Mouse (Mus musculus) forebrain, embryonic 14.5 days (tissue): ENCODE data around the gene Coa6. TPM values are rescaled to one million over a fixed set of nuclear protein-coding genes. Genes with fewer than 3 reads are reported as not detected.
A peak's percentile ranks its signal among the peaks of the same experiment; 100 is the strongest.

Experiments used
- ATAC-seq: fragments of 200-750 bp; cut with Nextera tagmentation; 2 replicates; pipeline ENCODE4 v1.8.0; 2017; ENCODE audit warnings: mild to moderate bottlenecking, moderate library complexity
- DNase-seq: peaks from one replicate; pipeline ENCODE4 v3.0.0-alpha.2; 2015; ENCODE audit warnings: low spot score
- H3K27ac ChIP-seq: fragments of 300-500 bp; sonication (generic); 2 replicates; pipeline ENCODE4 v1.5.1; 2014; ENCODE audit warnings: low read depth, mild to moderate bottlenecking, control low read depth, low read length, moderate library complexity
- H3K27me3 ChIP-seq: fragments of 300-500 bp; sonication (generic); replicated peaks from 2 replicates; pipeline ENCODE4 v1.6.1; 2014; ENCODE audit warnings: low read length, control low read depth, mixed read lengths; ENCODE audit not compliant: control insufficient read depth, insufficient read depth
- H3K36me3 ChIP-seq: fragments of 300-500 bp; sonication (generic); 2 replicates; pipeline ENCODE4 v1.6.1; 2014; ENCODE audit warnings: low read length, control low read depth; ENCODE audit not compliant: control insufficient read depth, insufficient read depth
- H3K4me1 ChIP-seq: fragments of 300-500 bp; sonication (generic); 2 replicates; pipeline ENCODE4 v1.6.1; 2014; ENCODE audit warnings: antibody characterized with exemption, low read length, control low read depth; ENCODE audit not compliant: control insufficient read depth, insufficient read depth
- H3K4me2 ChIP-seq: fragments of 300-500 bp; sonication (generic); 2 replicates; pipeline ENCODE4 v1.6.1; 2014; ENCODE audit warnings: mild to moderate bottlenecking, control low read depth, low read length
- H3K4me3 ChIP-seq: fragments of 300-500 bp; sonication (generic); 2 replicates; pipeline ENCODE4 v1.5.1; 2014; ENCODE audit warnings: low read depth, low read length, control low read depth
- H3K9ac ChIP-seq: fragments of 300-500 bp; sonication (generic); 2 replicates; pipeline ENCODE4 v1.6.1; 2014; ENCODE audit warnings: mild to moderate bottlenecking, low read length, control low read depth, moderate library complexity
- H3K9me3 ChIP-seq: fragments of 300-500 bp; sonication (generic); replicated peaks from 2 replicates; pipeline ENCODE4 v1.6.1; 2016; ENCODE audit warnings: low read length, control low read depth, mixed read lengths; ENCODE audit not compliant: control insufficient read depth
- WGBS: fragments of 180-500 bp; shearing (Covaris S2); extraction: QIAGEN DNeasy Blood & Tissue Kit; methylation state at CpG from one replicate; pipeline ENCODE4 v1.1.7; 2014; 5-methylcytosine and 5-hydroxymethylcytosine counted together
- polyA plus RNA-seq: library from polyadenylated mRNA; unstranded; fragments of >200 nt; fragmentation: Nextera tagmentation; extraction: Ambion mirVana; gene quantifications from 2 replicates; pipeline ENCODE4 v1.2.1, GENCODE M21; 2014

Gene Coa6
- polyA plus RNA-seq, 1 experiment from 2014 or later, result 48.8 TPM

DNA sequence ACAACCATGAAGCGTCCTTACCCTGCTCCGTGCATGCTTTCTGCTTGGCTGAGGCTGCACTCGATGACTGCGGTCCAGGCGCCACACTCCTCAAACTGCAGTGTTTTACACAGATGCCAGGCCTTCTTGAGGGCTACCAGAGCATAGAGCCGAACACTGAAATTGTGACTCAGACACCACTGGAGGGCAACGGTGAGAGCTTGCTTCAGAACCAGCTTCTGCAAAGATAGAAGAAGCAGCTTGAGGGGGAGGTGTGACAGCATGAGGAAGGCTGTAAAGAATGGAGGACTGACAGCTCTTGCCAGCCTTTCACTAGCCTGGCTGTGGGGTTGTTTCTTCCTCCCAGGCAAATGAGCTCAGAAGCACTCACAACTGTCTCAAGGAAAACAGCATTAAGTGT lies 11.5 kb downstream of the Coa6 start:
- Histone ChIP-seq H3K9me3 (no peaks in the 10 kb centered on the region), H3K4me1 (no peaks in the 10 kb centered on the region), H3K4me3 (no peak overlapping the region), H3K4me2 (no peak overlapping the region), H3K9ac (no peak overlapping the region), H3K27me3 (no peaks in the 10 kb centered on the region), H3K36me3 (peaks cover 68% of the 10 kb centered on the region), H3K27ac (no peak overlapping the region)
- ATAC-seq (no peak), DNase-seq (peak; percentile 40)
- WGBS, result 91% methylated on average over 7 of the region's 7 CpGs

DNA sequence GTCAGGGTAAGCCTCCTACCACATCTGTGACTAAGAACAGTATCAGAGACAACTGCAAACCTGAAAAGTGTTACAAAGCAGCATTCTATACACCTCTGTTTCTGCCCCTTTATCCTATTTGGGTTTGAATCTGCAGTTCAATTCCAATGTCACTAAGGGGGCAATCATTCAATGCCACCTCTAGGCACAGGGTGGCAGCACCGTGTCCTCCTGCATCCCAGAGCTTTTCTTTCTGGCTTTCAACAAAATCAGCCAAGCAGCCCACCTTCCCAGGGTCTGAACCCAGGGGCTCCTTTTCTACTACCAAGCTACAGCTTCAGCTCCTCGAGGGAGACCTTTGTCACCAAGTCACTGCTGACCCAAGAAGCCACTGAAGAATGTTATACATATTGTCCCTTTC lies 16.6 kb downstream of the Coa6 start:
- no peak for ATAC-seq
- H3K4me3 ChIP-seq, result no peak overlapping the region
- H3K4me2 ChIP-seq, result no peak overlapping the region
- no peak overlapping the region for H3K27ac ChIP-seq
- 71% methylated on average over 2 of the region's 2 CpGs for WGBS
- no peak for DNase-seq
- H3K9me3 ChIP-seq, result no peaks in the 10 kb centered on the region
- no peaks in the 10 kb centered on the region for H3K4me1 ChIP-seq
- peaks cover 48% of the 10 kb centered on the region for H3K36me3 ChIP-seq
- H3K27me3 ChIP-seq, result no peaks in the 10 kb centered on the region
- H3K9ac ChIP-seq, result no peak overlapping the region

DNA sequence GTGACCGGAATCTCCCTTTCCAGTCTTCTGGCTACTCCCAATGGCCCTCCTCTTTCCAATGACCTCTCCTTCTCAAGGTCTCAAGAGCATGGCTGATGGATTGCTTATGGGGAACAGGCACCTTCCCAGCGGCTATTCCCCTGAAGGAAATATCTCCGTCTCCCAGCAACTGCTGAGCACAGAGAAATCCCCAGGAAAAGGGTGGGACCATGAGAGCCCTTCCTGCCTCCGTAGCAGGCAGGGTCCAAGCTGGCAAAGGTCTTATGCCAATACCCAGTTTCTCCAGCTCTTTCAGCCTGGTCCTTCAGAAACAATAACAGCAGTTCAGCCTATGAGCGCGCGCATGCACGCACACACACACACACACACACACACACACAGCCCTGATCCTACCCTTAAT lies 28.8 kb downstream of the Coa6 start:
- no peak overlapping the region for H3K4me3 ChIP-seq
- H3K27ac ChIP-seq, result no peak overlapping the region
- no peaks in the 10 kb centered on the region for H3K9me3 ChIP-seq
- H3K9ac ChIP-seq, result no peak overlapping the region
- no peaks in the 10 kb centered on the region for H3K27me3 ChIP-seq
- ATAC-seq (no peak), DNase-seq (no peak)
- 93% methylated on average over 8 of the region's 8 CpGs for WGBS
- no peak overlapping the region for H3K4me2 ChIP-seq
- H3K4me1 ChIP-seq, result no peaks in the 10 kb centered on the region
- peaks cover 79% of the 10 kb centered on the region for H3K36me3 ChIP-seq

DNA sequence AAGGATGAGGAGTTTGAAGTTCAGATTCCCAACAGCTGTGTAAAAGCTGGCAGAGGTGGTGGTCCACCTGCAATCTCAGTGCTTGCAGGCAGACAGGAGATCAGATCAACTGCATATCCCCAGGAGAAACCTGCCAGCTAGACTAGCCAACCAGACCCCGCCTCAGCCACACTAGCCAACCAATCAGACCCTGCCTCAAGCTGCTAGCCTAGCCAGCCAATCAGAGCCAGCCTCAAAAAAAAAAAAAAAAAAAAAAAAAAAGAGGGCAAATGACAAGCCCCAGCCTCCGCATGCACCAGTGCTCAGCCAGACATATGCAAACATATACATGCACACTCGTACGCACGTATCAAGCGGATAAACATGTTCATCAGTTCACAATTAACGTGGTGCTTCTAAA lies 33.1 kb downstream of the Coa6 start:
- ATAC-seq (no peak), DNase-seq (peak; percentile 42)
- WGBS, result 76% methylated on average over 7 of the region's 7 CpGs
- H3K27ac ChIP-seq, result no peak overlapping the region
- H3K27me3 ChIP-seq, result no peaks in the 10 kb centered on the region
- no peaks in the 10 kb centered on the region for H3K4me1 ChIP-seq
- peaks cover 74% of the 10 kb centered on the region for H3K36me3 ChIP-seq
- no peak overlapping the region for H3K9ac ChIP-seq
- no peak overlapping the region for H3K4me2 ChIP-seq
- H3K4me3 ChIP-seq, result no peak overlapping the region
- H3K9me3 ChIP-seq, result no peaks in the 10 kb centered on the region

GRCm38 (mm10) chr8:126460274-126460673 lies 38.0 kb downstream of the Coa6 start:
- H3K4me2 ChIP-seq, result no peak overlapping the region
- H3K36me3 ChIP-seq, result peaks cover 60% of the 10 kb centered on the region
- DNase-seq (peak; percentile 8), ATAC-seq (no peak)
- no peaks in the 10 kb centered on the region for H3K27me3 ChIP-seq
- no peaks in the 10 kb centered on the region for H3K4me1 ChIP-seq
- no peak overlapping the region for H3K9ac ChIP-seq
- no peaks in the 10 kb centered on the region for H3K9me3 ChIP-seq
- H3K27ac ChIP-seq, result no peak overlapping the region
- 56% methylated on average over 3 of the region's 3 CpGs for WGBS
- H3K4me3 ChIP-seq, result no peak overlapping the region

DNA sequence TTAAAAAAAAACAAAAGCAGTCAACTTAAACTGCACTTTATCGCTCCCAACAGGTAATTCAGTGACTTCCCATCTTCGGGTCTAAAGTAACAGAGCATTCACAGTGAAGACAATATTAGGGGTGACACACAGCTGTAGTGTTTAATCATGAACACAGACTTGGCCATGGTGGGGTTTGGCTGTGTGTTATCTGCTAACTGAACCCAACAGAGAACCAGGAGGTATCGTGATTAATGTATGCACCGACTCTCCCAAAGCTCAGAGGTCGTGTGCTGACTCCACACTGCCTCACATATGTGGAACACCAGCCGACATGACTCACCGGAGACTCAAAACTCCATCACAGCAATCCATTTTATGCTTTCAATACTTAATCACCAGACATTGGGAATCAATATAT lies 39.4 kb downstream of the Coa6 start:
- ATAC-seq (no peak), DNase-seq (no peak)
- Histone ChIP-seq H3K9ac (no peak overlapping the region), H3K27me3 (no peaks in the 10 kb centered on the region), H3K4me3 (no peak overlapping the region), H3K4me1 (no peaks in the 10 kb centered on the region), H3K4me2 (no peak overlapping the region), H3K9me3 (no peaks in the 10 kb centered on the region), H3K36me3 (peaks cover 61% of the 10 kb centered on the region), H3K27ac (no peak overlapping the region)
- WGBS, result 85% methylated on average over 7 of the region's 7 CpGs

DNA sequence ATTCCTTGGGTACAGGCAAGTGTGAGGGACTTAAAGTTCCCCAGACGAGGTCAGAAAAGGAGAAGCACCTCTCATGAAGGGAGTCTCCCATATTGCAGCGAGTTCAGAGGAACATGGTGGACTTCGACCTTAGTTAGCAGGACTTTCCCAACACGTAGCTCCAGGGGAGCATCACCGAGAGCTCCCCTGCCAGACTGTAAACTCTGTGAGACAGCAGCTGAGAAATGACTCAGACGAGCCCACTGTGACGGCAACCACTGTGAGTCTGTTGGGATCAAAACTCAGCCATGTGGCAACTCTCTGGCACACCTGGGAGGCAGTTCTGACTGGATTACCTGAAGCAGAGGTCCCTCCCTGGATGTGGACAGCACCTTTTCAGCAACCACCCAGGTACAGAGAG lies 41.8 kb downstream of the Coa6 start:
- ATAC-seq, result no peak
- Histone ChIP-seq H3K36me3 (peaks cover 57% of the 10 kb centered on the region), H3K9ac (no peak overlapping the region), H3K4me3 (no peak overlapping the region), H3K27ac (no peak overlapping the region), H3K9me3 (no peaks in the 10 kb centered on the region), H3K27me3 (no peaks in the 10 kb centered on the region), H3K4me2 (no peak overlapping the region), H3K4me1 (no peaks in the 10 kb centered on the region)
- DNase-seq, result no peak
- WGBS, result 87% methylated on average over 7 of the region's 7 CpGs

DNA sequence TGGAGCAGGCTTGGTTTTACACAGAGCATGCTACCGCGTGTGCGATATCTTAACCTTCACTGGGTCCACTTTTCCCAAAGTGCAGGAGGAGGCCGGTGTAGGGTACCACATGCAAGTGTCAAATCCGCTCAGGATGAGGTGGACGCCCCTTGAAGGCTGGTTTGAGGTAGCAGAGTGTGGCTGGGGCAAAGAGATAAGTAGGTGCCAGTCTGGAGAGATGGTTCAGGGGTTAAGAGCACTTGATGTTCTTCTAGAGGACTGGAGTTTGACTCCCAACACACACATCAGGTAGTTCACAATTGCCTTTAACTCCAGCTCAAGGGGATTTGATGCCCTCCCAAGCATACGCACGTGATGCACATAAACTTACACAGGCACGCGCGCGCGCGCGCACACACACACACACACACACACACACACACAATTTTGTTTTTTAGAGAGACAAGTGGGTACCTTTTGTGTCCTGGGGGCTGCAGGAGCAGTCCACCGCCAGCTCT lies 51.5 kb downstream of the Coa6 start:
- WGBS, result 12% methylated on average over 16 of the region's 16 CpGs
- H3K9ac ChIP-seq, result peak overlapping the region; percentile 77
- DNase-seq (peak; percentile 49), ATAC-seq (no peak)
- H3K36me3 ChIP-seq, result peaks cover 19% of the 10 kb centered on the region
- H3K4me3 ChIP-seq, result peak overlapping the region; percentile 89
- peak overlapping the region; percentile 92; the same call in 1 of the 2 replicates for H3K27ac ChIP-seq
- H3K4me2 ChIP-seq, result peak overlapping the region; percentile 68
- peaks cover 13% of the 10 kb centered on the region for H3K4me1 ChIP-seq
- H3K9me3 ChIP-seq, result no peaks in the 10 kb centered on the region
- H3K27me3 ChIP-seq, result no peaks in the 10 kb centered on the region

DNA sequence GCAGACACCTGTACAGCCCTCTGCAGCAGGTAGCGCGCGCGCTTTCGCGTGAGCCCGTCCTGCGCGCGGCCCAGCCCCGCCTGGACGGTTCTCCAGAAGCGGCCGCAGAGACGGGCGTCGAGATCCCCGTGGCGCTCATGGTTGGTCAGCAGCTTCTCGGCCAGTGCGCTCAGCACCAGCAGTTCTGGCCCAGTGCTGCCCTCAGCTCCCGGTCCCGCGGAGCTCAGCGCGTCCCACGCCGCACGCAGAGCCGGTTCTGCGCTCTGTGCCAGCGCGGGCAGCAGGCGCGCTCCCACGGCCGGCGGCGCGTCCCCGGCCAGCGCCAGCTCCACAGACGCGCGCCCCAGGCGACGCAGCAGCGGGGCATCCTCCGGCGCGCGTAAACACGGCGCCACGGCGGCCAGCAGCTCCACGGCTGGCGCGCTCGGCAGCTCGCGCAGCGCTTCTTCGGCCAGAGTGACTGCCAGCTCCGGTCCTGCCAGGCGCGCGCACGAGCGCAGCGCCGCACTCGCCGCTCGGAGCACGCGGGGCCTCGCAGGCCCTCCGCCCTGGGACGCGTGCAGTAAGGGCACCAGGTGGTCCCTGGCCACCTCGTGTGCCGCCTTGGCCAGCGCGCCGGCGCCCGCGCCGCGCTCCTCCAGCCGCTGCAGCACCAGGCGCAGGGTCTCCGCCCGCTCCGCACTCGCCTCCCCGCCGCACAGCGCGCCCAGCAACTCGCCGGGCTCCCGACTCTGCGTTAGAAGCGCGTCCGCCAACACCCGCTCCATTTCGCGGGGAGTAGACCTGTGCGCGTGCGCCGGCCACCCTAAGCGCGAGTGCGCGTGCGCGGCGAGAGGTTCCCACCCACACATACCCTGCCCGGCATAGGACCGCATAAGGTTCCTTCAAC lies 52.2 kb downstream of the Coa6 start, which contains the start of gene Tarbp1:
Gene Tarbp1 (minus strand): TSS at position 767 of the 889 bp plus-strand sequence.
- Histone ChIP-seq H3K9ac (peak within 1 kb of the TSS; percentile 77), H3K27ac (peak within 1 kb of the TSS; percentile 92), H3K36me3 (peaks cover 14% of the 10 kb centered on the region), H3K4me3 (peak within 1 kb of the TSS; percentile 89), H3K4me2 (peak within 1 kb of the TSS; percentile 68), H3K9me3 (no peaks in the 10 kb centered on the region), H3K27me3 (no peaks in the 10 kb centered on the region), H3K4me1 (peaks cover 13% of the 10 kb centered on the region)
- DNase-seq (peak; percentile 95), ATAC-seq (peak; percentile 97)
- under 1% methylated on average over 111 of the region's 124 CpGs for WGBS
